Mouse (Mus musculus) brain, embryonic 14.5 days (tissue): ENCODE measurements around the gene Esrrg.

Source experiments
- CTCF ChIP-seq: fragments of 200-500 bp; IDR thresholded peaks from 2 replicates; pipeline ENCODE4 v1.5.1; 2012; ENCODE audit warnings: inconsistent platforms, mild to moderate bottlenecking, moderate library complexity, borderline replicate concordance; ENCODE audit not compliant: insufficient read depth, insufficient read length; ENCODE audit errors: extremely low read depth
- POLR2A ChIP-seq: fragments of 200-500 bp; IDR thresholded peaks from 2 replicates; pipeline ENCODE4 v1.6.1; 2012; ENCODE audit warnings: mild to moderate bottlenecking, inconsistent platforms, borderline replicate concordance; ENCODE audit not compliant: poor library complexity, insufficient read depth, insufficient read length, severe bottlenecking; ENCODE audit errors: extremely low read depth

DNA sequence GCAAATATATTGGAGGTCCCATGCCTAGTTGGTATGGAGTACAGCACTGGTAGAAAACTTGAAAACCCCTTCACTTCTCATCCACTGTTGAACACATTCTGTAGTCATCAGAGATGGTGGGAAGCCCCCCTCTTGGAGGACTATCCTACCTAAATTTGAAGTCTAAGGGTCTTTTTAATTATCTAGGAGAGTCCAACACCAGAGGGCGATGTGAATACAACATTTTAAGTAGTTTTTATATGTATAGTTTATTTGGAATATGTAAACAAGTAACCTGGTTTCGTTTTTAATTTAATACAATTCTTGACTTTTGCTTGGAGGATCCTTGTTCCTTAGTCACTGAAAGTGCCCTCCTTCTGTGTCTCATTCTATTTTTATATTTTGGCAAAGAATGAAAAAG is 372.4 kb downstream of the Esrrg start:
- no peak for TF ChIP-seq POLR2A
- no peak for TF ChIP-seq CTCF
